Mouse (Mus musculus) forebrain, embryonic 12.5 days (tissue): Measurements from ENCODE around the gene Tgm2. TPM values are rescaled to one million over a fixed set of nuclear protein-coding genes. Genes with fewer than 3 reads are reported as not detected.
A peak's percentile ranks its signal among the peaks of the same experiment; 100 is the strongest.

Experiments used
- ATAC-seq: fragments of 200-750 bp; cut with Nextera tagmentation; 2 replicates; pipeline ENCODE4 v1.8.0; 2017; ENCODE audit warnings: moderate TSS enrichment; ENCODE audit not compliant: low FRiP score
- H3K27ac ChIP-seq: fragments of 300-500 bp; sonication (generic); 2 replicates; pipeline ENCODE4 v1.5.1; 2016; ENCODE audit warnings: mild to moderate bottlenecking
- H3K27me3 ChIP-seq: fragments of 300-500 bp; sonication (generic); 2 replicates; pipeline ENCODE4 v1.6.1; 2016; ENCODE audit warnings: mild to moderate bottlenecking
- H3K36me3 ChIP-seq: fragments of 300-500 bp; sonication (generic); replicated peaks from 2 replicates; pipeline ENCODE4 v1.6.1; 2016; ENCODE audit warnings: mild to moderate bottlenecking
- H3K4me1 ChIP-seq: fragments of 300-500 bp; sonication (generic); 2 replicates; pipeline ENCODE4 v1.6.1; 2016
- H3K4me2 ChIP-seq: fragments of 300-500 bp; sonication (generic); 2 replicates; pipeline ENCODE4 v1.6.1; 2016; ENCODE audit warnings: mild to moderate bottlenecking, moderate library complexity
- H3K4me3 ChIP-seq: fragments of 300-500 bp; sonication (generic); replicated peaks from 2 replicates; pipeline ENCODE4 v1.5.1; 2016; ENCODE audit warnings: mild to moderate bottlenecking
- H3K9ac ChIP-seq: fragments of 300-500 bp; sonication (generic); 2 replicates; pipeline ENCODE4 v1.6.1; 2016; ENCODE audit warnings: mild to moderate bottlenecking
- H3K9me3 ChIP-seq: fragments of 300-500 bp; sonication (generic); 2 replicates; pipeline ENCODE4 v1.6.1; 2016
- WGBS: fragments of 180-500 bp; shearing (Covaris S2); methylation state at CpG from one replicate; pipeline ENCODE4 v1.1.7; 2016; 5-methylcytosine and 5-hydroxymethylcytosine counted together
- polyA plus RNA-seq: library from polyadenylated mRNA; unstranded; fragments of >200 nt; fragmentation: Nextera tagmentation; extraction: Ambion mirVana; gene quantifications from 2 replicates; pipeline ENCODE4 v1.2.1, GENCODE M21; 2016

Tgm2 gene
- polyA plus RNA-seq, 1 experiment from 2014 or later: 4.3 TPM

DNA sequence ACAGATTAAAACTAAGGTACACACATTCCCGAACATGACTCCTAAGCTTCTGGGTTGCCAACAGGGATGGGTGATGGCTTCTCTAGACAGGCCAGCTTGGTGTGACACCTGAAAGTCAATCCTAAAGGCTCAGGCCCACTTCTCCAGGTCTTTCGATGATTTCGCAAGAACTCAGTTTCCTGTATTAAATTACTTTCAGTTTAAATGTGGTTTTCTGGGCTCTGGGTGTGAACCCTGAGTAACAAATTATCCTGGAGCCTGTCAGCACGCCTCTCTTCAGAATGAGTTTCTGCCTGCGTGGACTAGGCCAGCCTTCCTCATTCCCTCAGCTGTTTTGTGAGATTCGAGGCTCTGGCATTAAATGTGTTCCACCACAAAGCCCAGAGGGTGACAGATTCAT lies 16.8 kb upstream of the Tgm2 start:
- ATAC-seq: no peak
- no peak overlapping the region for H3K27ac ChIP-seq
- no peaks in the 10 kb centered on the region for H3K36me3 ChIP-seq
- no peaks in the 10 kb centered on the region for H3K27me3 ChIP-seq
- WGBS: 88% methylated on average over 6 of the region's 6 CpGs
- H3K4me3 ChIP-seq: no peak overlapping the region
- no peak overlapping the region for H3K9ac ChIP-seq
- no peak overlapping the region for H3K4me2 ChIP-seq
- H3K9me3 ChIP-seq: no peaks in the 10 kb centered on the region
- 0 out of 2 replicates have a peak, but pooled peaks cover 3% of the 10 kb centered on the region for H3K4me1 ChIP-seq

DNA sequence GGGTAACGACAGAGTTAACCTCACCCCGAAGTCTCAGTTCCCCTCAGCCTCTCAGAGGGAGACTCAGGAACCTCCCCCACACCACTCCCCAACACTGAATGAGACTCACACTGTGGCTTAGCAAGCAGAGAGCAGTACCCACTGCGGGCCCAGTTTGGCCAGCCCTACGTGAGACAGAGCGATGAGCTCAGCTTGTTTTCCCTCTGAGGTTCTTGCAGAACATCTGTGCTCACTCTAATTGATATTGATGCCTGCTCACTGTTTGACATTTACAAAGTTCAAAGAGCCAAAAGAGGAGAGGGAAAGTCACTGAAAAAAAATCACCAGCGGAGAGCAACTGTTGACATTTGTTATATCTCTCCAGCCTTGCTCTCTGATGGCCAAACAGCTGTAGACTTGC lies 15.5 kb upstream of the Tgm2 start:
- H3K9me3 ChIP-seq: no peaks in the 10 kb centered on the region
- 0 out of 2 replicates have a peak, but pooled peaks cover 3% of the 10 kb centered on the region for H3K4me1 ChIP-seq
- H3K4me3 ChIP-seq: no peak overlapping the region
- H3K27ac ChIP-seq: no peak overlapping the region
- H3K36me3 ChIP-seq: no peaks in the 10 kb centered on the region
- ATAC-seq: no peak
- H3K9ac ChIP-seq: no peak overlapping the region
- no peak overlapping the region for H3K4me2 ChIP-seq
- no peaks in the 10 kb centered on the region for H3K27me3 ChIP-seq
- 90% methylated on average over 6 of the region's 6 CpGs for WGBS

DNA sequence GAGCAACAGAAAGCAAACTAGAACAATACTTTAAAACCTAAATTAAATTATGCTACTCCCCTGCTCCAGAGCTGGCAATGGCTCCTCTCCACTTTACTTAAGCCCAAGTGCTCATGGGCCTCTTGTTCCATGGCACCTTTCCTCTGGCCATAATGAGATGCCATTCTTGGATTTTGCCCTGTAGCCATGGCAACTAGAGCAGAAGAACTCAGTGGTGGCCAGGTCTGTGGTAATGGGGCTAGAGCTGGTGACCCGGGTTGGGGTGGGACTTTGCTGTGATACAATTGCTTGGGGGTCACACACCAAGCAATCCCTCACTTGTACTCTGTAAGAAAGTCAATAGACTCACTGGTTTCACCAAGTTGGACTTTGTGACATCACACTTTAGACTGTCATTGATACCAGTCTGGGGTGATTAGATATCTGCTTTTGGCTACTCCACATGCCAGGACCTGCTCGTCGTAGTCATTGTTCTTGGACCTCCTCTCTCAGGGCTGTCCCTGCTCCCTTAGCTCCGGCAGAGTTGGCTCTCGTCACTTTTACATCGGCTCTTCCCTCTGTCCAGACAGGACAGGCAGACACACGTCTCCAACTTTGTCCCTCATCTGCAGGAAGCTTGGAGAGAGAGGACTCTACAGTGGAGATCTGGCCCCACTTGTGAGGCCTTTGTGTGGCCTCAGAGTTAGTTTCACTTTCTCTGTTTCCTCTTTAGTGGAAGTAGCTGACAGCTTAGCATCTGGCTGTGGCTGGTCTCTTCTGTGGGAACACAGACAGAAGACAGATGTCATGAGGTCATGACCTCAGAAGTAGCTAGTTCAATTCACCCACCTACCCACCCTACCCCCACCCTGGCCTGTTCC lies 13.4 kb upstream of the Tgm2 start:
- Histone ChIP-seq H3K36me3 (no peaks in the 10 kb centered on the region), H3K4me3 (no peak overlapping the region), H3K9ac (no peak overlapping the region), H3K9me3 (no peaks in the 10 kb centered on the region), H3K4me2 (no peak overlapping the region), H3K4me1 (0 out of 2 replicates have a peak, but pooled peaks cover 3% of the 10 kb centered on the region), H3K27ac (no peak overlapping the region), H3K27me3 (no peaks in the 10 kb centered on the region)
- no peak for ATAC-seq
- WGBS: 69% methylated on average over 7 of the region's 7 CpGs

DNA sequence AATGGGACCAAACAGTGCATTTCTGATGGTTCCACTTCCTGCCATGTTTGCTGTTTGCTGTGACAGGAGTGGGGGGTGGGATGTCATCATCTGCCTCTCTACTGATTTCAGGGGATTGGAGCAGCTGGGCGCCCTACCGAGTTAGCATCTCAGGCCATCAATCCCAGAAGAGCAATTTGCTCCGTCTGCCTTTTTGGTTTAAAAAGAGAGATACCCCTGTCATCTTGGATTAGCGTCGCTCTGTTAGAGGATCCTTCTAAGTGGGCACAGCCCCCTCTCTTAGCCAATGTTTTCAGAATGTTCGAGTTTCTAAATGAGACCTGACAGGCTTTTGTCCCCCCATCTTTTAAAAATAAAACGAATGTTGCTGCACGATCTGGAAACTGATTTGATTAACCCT lies 11.4 kb upstream of the Tgm2 start:
- Histone ChIP-seq H3K4me2 (no peak overlapping the region), H3K27ac (no peak overlapping the region), H3K4me1 (peaks cover 19% of the 10 kb centered on the region), H3K4me3 (no peak overlapping the region), H3K9ac (no peak overlapping the region), H3K27me3 (no peaks in the 10 kb centered on the region), H3K36me3 (no peaks in the 10 kb centered on the region), H3K9me3 (no peaks in the 10 kb centered on the region)
- no peak for ATAC-seq
- 58% methylated on average over 8 of the region's 8 CpGs for WGBS

DNA sequence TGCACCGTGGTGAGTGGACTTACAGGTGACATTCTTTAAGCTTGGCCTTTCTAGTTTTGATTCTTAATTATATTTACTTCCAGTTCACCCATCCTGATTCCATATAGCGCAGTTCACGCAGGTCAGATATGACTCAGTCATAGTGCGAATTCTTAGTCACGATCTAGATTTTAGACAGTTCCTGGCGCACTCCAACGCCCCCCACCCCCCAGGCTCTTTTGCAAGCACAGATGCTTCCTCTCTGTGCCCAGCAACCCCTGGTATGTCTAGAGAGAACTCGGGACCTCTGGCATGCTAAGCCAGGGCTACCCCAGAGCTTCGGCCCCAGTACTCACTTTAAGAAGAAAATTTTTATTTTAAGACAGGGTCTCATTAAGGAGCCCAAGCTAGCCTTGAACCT lies 10.3 kb upstream of the Tgm2 start:
- 94% methylated on average over 9 of the region's 9 CpGs for WGBS
- H3K36me3 ChIP-seq: no peaks in the 10 kb centered on the region
- ATAC-seq: no peak
- no peaks in the 10 kb centered on the region for H3K9me3 ChIP-seq
- no peak overlapping the region for H3K4me3 ChIP-seq
- H3K27me3 ChIP-seq: no peaks in the 10 kb centered on the region
- no peak overlapping the region for H3K9ac ChIP-seq
- peaks cover 22% of the 10 kb centered on the region for H3K4me1 ChIP-seq
- no peak overlapping the region for H3K4me2 ChIP-seq
- H3K27ac ChIP-seq: no peak overlapping the region

DNA sequence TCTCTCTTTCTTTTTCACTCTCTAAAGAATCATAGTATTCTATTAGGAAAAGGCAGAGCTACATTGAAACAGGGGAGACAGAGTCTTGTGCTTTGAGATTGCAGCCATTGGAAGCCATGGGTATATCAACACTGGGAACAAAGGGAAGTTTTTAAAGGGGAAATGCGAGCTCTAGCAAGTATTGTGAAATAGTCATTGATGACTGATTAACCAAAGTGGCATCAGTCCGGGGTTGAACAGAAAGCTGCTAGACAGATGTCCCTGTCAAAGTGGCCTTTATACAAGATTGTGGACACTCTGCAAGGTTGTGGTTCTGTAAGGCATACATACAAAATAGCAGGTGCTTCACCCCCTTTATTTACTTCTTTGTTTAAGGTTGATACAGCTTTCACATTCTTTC lies 9.4 kb upstream of the Tgm2 start:
- H3K4me1 ChIP-seq: peaks cover 22% of the 10 kb centered on the region
- no peak overlapping the region for H3K27ac ChIP-seq
- H3K36me3 ChIP-seq: no peaks in the 10 kb centered on the region
- no peak overlapping the region for H3K4me2 ChIP-seq
- WGBS: 77% methylated on average over 2 of the region's 2 CpGs
- no peak overlapping the region for H3K9ac ChIP-seq
- no peak overlapping the region for H3K4me3 ChIP-seq
- ATAC-seq: no peak
- H3K27me3 ChIP-seq: no peaks in the 10 kb centered on the region
- H3K9me3 ChIP-seq: no peaks in the 10 kb centered on the region

DNA sequence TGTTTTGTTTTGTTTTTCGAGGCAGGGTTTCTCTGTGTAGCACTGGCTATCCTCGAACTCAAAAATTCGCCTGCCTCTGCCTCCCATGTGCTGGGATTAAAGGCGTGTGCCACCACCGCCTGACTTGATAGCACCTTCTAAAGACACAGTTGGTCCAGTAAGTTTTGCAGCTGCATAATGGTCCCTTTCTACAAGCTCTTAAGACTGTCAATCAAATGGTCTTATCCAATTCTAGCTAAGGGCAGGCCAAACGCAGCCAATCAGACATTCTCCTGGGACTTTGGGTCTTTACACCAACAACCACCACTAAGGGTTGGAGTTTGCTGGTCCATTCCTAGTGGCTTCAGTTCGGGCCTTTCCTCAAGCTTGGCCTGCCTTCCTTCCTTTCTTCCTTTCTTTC lies 8.9 kb upstream of the Tgm2 start:
- peaks cover 22% of the 10 kb centered on the region for H3K4me1 ChIP-seq
- no peak overlapping the region for H3K4me2 ChIP-seq
- no peak overlapping the region for H3K27ac ChIP-seq
- H3K36me3 ChIP-seq: no peaks in the 10 kb centered on the region
- WGBS: 83% methylated on average over 7 of the region's 7 CpGs
- H3K9me3 ChIP-seq: no peaks in the 10 kb centered on the region
- no peak overlapping the region for H3K9ac ChIP-seq
- no peak for ATAC-seq
- H3K27me3 ChIP-seq: no peaks in the 10 kb centered on the region
- no peak overlapping the region for H3K4me3 ChIP-seq

DNA sequence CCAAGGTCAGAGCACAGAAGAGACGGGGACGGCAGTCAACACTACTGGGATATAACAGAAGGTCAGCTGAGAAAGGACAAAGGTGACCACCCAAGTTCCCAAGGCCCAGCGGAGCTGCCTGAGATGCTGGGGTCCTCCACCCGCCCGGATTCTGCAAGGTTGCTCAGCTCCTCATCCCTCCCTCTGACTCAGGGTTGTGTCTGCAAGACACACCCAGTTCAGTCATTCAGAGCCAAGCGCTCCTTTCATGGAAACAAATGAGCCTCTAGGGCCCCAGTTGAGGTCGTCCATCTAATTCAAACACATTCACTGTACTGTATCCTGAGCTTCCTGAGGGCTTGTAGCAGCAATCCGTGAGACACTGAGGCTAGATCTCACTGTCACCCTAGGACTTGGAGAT lies 8.4 kb upstream of the Tgm2 start:
- 53% methylated on average over 8 of the region's 8 CpGs for WGBS

DNA sequence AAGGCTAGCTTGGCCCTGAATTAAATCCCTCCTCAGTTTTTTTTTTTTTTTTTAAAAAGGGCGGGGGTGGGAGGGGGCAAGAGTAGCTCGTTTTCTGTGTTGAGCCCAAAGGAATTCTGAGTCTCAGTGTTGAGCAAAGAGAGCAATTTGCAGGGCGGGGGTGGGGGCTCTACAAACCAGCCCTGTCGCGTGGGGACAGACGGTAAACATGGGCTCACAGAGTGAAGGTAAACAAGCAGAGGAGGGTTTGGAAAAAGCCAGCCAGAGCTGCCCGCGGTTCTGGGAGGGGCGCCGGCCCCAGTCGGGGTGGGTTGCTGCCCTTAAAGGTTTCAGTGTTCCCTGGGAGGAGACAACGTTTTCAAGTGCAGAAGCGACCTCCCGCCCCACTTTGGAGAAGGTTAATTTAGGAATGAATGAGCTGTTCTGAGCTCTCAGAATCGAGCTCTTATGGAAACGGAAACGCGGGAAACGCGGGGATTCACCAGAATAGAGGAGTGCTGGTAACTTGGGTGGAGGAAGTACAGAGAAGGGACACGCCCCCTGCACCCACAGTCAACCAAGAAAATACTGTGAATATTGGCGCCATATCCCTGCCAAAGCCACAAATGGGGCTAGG lies 7.6 kb upstream of the Tgm2 start:
- peak overlapping the region; percentile 37 for H3K4me3 ChIP-seq
- H3K4me2 ChIP-seq: peak overlapping the region; percentile 67
- ATAC-seq: peak; percentile 59
- H3K27me3 ChIP-seq: no peaks in the 10 kb centered on the region
- no peaks in the 10 kb centered on the region for H3K9me3 ChIP-seq
- peak overlapping the region; percentile 25; the same call in 1 of the 2 replicates for H3K9ac ChIP-seq
- H3K27ac ChIP-seq: peak overlapping the region; percentile 68
- WGBS: 2% methylated on average over 22 of the region's 22 CpGs
- no peaks in the 10 kb centered on the region for H3K36me3 ChIP-seq
- H3K4me1 ChIP-seq: peaks cover 19% of the 10 kb centered on the region

More for the DNA sequence above, 8.4 kb upstream of the Tgm2 start:
- ATAC-seq: no peak
- H3K36me3 ChIP-seq: no peaks in the 10 kb centered on the region
- H3K9ac ChIP-seq: no peak overlapping the region
- no peak overlapping the region for H3K27ac ChIP-seq
- no peak overlapping the region for H3K4me3 ChIP-seq
- H3K4me2 ChIP-seq: no peak overlapping the region
- H3K9me3 ChIP-seq: no peaks in the 10 kb centered on the region
- H3K4me1 ChIP-seq: peaks cover 19% of the 10 kb centered on the region
- no peaks in the 10 kb centered on the region for H3K27me3 ChIP-seq

DNA sequence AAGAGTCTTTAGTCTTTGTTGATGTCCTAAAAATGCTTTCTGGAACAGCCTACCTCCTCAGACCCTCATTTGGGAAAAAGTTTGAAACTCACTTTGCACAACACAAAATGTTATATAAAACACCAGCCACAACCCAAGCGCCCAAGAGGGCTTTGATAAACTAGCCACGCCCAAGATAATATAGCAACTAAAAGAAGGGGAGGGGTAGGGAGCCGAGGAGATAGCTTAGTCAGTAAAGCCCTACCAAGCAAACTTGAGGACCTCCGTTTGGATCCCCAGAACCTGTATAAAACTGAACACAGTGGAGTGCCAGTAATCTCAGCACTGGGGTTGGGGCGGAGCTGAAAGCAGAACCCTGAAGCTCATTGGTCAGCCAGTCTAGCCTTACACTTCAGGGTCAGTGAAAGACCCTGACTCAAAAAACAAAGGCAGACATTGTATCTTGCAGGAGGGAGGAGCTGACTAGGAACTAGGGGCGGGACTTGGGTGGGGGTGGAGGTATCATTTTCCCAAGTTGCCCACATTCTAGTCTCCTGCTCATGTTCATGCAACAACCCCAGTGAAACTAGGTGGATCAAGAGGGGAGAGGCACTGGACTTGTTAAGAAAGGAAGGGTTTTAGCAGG lies 6.6 kb upstream of the Tgm2 start:
- peak overlapping the region; percentile 68; the same call in 1 of the 2 replicates for H3K27ac ChIP-seq

DNA sequence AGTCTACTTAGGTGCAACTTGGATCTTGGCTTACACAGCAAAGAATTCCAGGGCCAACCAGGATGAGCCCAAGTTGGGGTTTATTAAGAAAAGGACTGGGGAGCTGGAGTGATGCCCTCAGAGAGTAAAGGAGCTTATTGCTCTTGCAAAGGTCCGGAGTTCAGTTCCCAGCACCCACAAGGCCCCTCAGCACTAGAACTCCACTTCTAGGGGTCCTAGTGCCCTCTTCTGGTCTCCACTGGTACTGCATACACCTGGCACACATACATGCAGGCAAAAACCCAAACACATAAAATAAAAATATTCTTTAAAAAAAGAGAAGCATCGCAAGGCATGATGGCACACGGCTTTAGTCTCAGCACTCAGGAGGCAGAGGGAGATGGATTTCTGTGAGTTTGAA lies 4.8 kb upstream of the Tgm2 start:
- Histone ChIP-seq H3K4me1 (peaks cover 24% of the 10 kb centered on the region), H3K4me2 (no peak overlapping the region), H3K27me3 (peaks cover 10% of the 10 kb centered on the region), H3K9me3 (no peaks in the 10 kb centered on the region), H3K9ac (no peak overlapping the region), H3K4me3 (no peak overlapping the region), H3K36me3 (no peaks in the 10 kb centered on the region), H3K27ac (no peak overlapping the region)
- 99% methylated on average over 3 of the region's 3 CpGs for WGBS
- ATAC-seq: no peak

More for the DNA sequence above, 6.6 kb upstream of the Tgm2 start:
- H3K27me3 ChIP-seq: no peaks in the 10 kb centered on the region
- no peaks in the 10 kb centered on the region for H3K9me3 ChIP-seq
- no peak overlapping the region for H3K4me3 ChIP-seq
- peak; percentile 83 for ATAC-seq
- H3K36me3 ChIP-seq: no peaks in the 10 kb centered on the region
- H3K4me1 ChIP-seq: peaks cover 19% of the 10 kb centered on the region
- 10% methylated on average over 6 of the region's 6 CpGs for WGBS
- H3K9ac ChIP-seq: no peak overlapping the region
- H3K4me2 ChIP-seq: peak overlapping the region; percentile 67

DNA sequence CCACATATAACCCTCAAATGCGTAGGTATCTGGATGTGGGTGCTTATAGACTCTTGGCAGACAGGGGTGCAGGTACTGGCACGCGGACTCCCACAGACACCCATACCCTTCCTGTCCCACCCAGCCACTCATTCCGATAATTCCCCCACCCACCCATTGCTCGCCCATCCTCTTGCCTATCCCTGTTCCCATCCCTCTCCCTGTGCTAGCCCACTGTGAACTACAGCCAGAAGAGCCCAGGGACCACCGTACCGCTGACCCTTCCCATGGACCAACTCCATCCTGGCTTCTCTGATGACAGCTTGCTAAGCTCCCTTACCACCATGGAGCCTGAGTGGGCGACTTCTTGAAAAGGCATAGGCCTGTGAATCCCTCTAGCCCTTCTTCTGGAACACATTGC lies 735 bp upstream of the Tgm2 start:
- Histone ChIP-seq H3K36me3 (no peaks in the 10 kb centered on the region), H3K4me1 (peaks cover 12% of the 10 kb centered on the region), H3K9ac (no peak overlapping the region), H3K27ac (no peak overlapping the region), H3K4me2 (no peak overlapping the region), H3K4me3 (no peak overlapping the region), H3K27me3 (peaks cover 27% of the 10 kb centered on the region), H3K9me3 (no peaks in the 10 kb centered on the region)
- WGBS: 93% methylated on average over 8 of the region's 8 CpGs
- ATAC-seq: no peak
